Comparison of ENCODE assay signal across 9 mouse cellular contexts in genomic region chr13:24776146-24776844, GRCm38 (mm10). TPM values are rescaled to one million over a fixed set of nuclear protein-coding genes. Genes with fewer than 3 reads are reported as not detected.
DNase-seq lines count a peak whose midpoint lies in the region; ATAC-seq lines count a peak whose summit lies in the region.
"Had no signal": no experiment of that assay in that cellular context is flagged by ENCODE, and none has a peak within 500 bp of the region (broad histone marks: within the 10 kb centered on the region; RNA-seq: fewer than 3 reads in every experiment).

No protein-coding gene starts in this region.

- 56% methylated on average over 7 of the region's 7 CpGs for WGBS in midbrain, embryonic 11.5 days
- 51% methylated on average over 7 of the region's 7 CpGs for WGBS in midbrain, embryonic 16.5 days

- H3K27me3 ChIP-seq in midbrain, embryonic 11.5 days (ENCODE audit: control insufficient read depth, insufficient read depth, low read length) = no peaks in the 10 kb centered on the region
- H3K27me3 ChIP-seq in midbrain, embryonic 16.5 days (ENCODE audit: control insufficient read depth, insufficient read depth, low read depth, low read length) = no peaks in the 10 kb centered on the region
- H3K27me3 ChIP-seq: neural tube, embryonic 13.5 days had no signal

- no peaks in the 10 kb centered on the region for H3K36me3 ChIP-seq in midbrain, embryonic 11.5 days (ENCODE audit: control insufficient read depth, insufficient read depth, low read length)
- H3K36me3 ChIP-seq in midbrain, embryonic 16.5 days (ENCODE audit: control insufficient read depth, insufficient read depth, low read length) = no peaks in the 10 kb centered on the region
- H3K36me3 ChIP-seq: neural tube, embryonic 13.5 days had no signal

- intact Hi-C loops in left cerebral cortex, postnatal 36 days (cut with DNase I) = loop anchor here (5.0 kb wide), 1 partner anchor 294 kb away; no protein-coding TSS in a partner anchor

- ATAC-seq in midbrain, embryonic 11.5 days (ENCODE audit: low FRiP score) = no peak
- ATAC-seq in midbrain, embryonic 16.5 days = no peak

- no peak overlapping the region for H3K27ac ChIP-seq in midbrain, embryonic 11.5 days (ENCODE audit: low read depth, low read length)
- no peak overlapping the region for H3K27ac ChIP-seq in midbrain, embryonic 16.5 days (ENCODE audit: low read length)
- H3K27ac ChIP-seq: neural tube, embryonic 13.5 days had no signal

- no peaks in the 10 kb centered on the region for H3K4me1 ChIP-seq in midbrain, embryonic 11.5 days (ENCODE audit: control insufficient read depth, insufficient read depth, low read length)
- H3K4me1 ChIP-seq in midbrain, embryonic 16.5 days (ENCODE audit: control insufficient read depth, insufficient read depth, low read length) = no peaks in the 10 kb centered on the region
- H3K4me1 ChIP-seq: neural tube, embryonic 13.5 days had no signal

- no peaks in the 10 kb centered on the region for H3K9me3 ChIP-seq in midbrain, embryonic 11.5 days (ENCODE audit: control insufficient read depth, low read length)
- H3K9me3 ChIP-seq in midbrain, embryonic 16.5 days (replicated peaks; ENCODE audit: control insufficient read depth, low read length, poor library complexity, severe bottlenecking) = no peaks in the 10 kb centered on the region
- H3K9me3 ChIP-seq: neural tube, embryonic 13.5 days had no signal

- DNase-seq in midbrain, embryonic 11.5 days (ENCODE audit: low spot score, missing footprints) = peak; percentile 94
- peak; percentile 48 for DNase-seq in adrenal gland, adult 2 months
- DNase-seq in embryo, embryonic 10.5 days (ENCODE audit: low spot score) = peak; percentile 84
- peak; percentile 33 for DNase-seq in hindlimb bud, embryonic 11.5 days (ENCODE audit: extremely low spot score, low read depth, low spot score)
- DNase-seq in left cerebral cortex, postnatal 36 days (ENCODE audit: low spot score in 2 of 2) = peak; percentile 20 to 21
- DNase-seq in naive thymus-derived CD4-positive, alpha-beta T cell, adult 2 months (ENCODE audit: low read depth) = peak; percentile 89
- peak; percentile 64 for DNase-seq in thymus, postnatal 25 days

- no peak overlapping the region for H3K4me2 ChIP-seq in midbrain, embryonic 11.5 days
- no peak overlapping the region for H3K4me2 ChIP-seq in midbrain, embryonic 16.5 days (ENCODE audit: low read length)
- H3K4me2 ChIP-seq: neural tube, embryonic 13.5 days had no signal

- no peak overlapping the region for H3K9ac ChIP-seq in midbrain, embryonic 11.5 days (ENCODE audit: low read length)
- H3K9ac ChIP-seq in midbrain, embryonic 16.5 days (ENCODE audit: low read depth, low read length) = no peak overlapping the region
- H3K9ac ChIP-seq: neural tube, embryonic 13.5 days had no signal

- H3K4me3 ChIP-seq in midbrain, embryonic 11.5 days (ENCODE audit: low read depth, low read length) = no peak overlapping the region
- H3K4me3 ChIP-seq in midbrain, embryonic 16.5 days (ENCODE audit: low read depth, low read length) = no peak overlapping the region
- H3K4me3 ChIP-seq: neural tube, embryonic 13.5 days had no signal

RNA-seq across cellular contexts. Expression of gene Gmnn, which starts 14.6 kb away (rescaled TPM):
- 145 and 152 TPM in 2 replicates for polyA plus RNA-seq in midbrain, embryonic 11.5 days (2014; fragmentation: Nextera tagmentation; extraction: Ambion mirVana)
- polyA plus RNA-seq in midbrain, embryonic 16.5 days (2015; fragmentation: Nextera tagmentation; extraction: Ambion mirVana) = 11.0 and 13.6 TPM in 2 replicates
- total RNA-seq in adrenal gland, adult 2 months (2021) = 10 to 100 TPM in 1 of 2 experiments, 1 to 10 TPM in 1; 4.4 to 12.1 TPM
- polyA plus RNA-seq in adrenal gland, adult 2 months (2012; rRNA removed) = 0.85 TPM in 1 of 2 replicates, not detected in the other
- 1 to 10 TPM; 3.1 to 5.0 TPM for total RNA-seq in left cerebral cortex, postnatal 36 days (2021)

RNA-seq across cellular contexts. Expression of gene BC005537, which starts 25.2 kb away (rescaled TPM):
- polyA plus RNA-seq in midbrain, embryonic 11.5 days (2014; fragmentation: Nextera tagmentation; extraction: Ambion mirVana) = 25.0 and 26.1 TPM in 2 replicates
- polyA plus RNA-seq in midbrain, embryonic 16.5 days (2015; fragmentation: Nextera tagmentation; extraction: Ambion mirVana) = 19.8 and 25.9 TPM in 2 replicates
- 100 to 1,000 TPM; 161 to 170 TPM for total RNA-seq in adrenal gland, adult 2 months (2021)
- polyA plus RNA-seq in adrenal gland, adult 2 months (2012; rRNA removed) = 56.8 and 70.6 TPM in 2 replicates
- total RNA-seq in left cerebral cortex, postnatal 36 days (2021) = 100 to 1,000 TPM; 156 to 161 TPM

RNA-seq across cellular contexts. Expression of gene Armh2, which starts 35.3 kb away (rescaled TPM):
- 0.26 TPM in 1 of 2 replicates, not detected in the other for polyA plus RNA-seq in midbrain, embryonic 11.5 days (2014; fragmentation: Nextera tagmentation; extraction: Ambion mirVana)
- polyA plus RNA-seq in midbrain, embryonic 16.5 days (2015; fragmentation: Nextera tagmentation; extraction: Ambion mirVana) = not detected in 2 replicates
- not detected for total RNA-seq in adrenal gland, adult 2 months (2021)
- polyA plus RNA-seq in adrenal gland, adult 2 months (2012; rRNA removed) = not detected in 2 replicates
- total RNA-seq in left cerebral cortex, postnatal 36 days (2021) = not detected
- polyA plus RNA-seq: neural tube, embryonic 13.5 days had no signal

RNA-seq across cellular contexts. Expression of gene Acot13, which starts 55.0 kb away (rescaled TPM):
- polyA plus RNA-seq in midbrain, embryonic 11.5 days (2014; fragmentation: Nextera tagmentation; extraction: Ambion mirVana) = 53.5 and 58.8 TPM in 2 replicates
- polyA plus RNA-seq in midbrain, embryonic 16.5 days (2015; fragmentation: Nextera tagmentation; extraction: Ambion mirVana) = 49.6 and 53.3 TPM in 2 replicates
- total RNA-seq in adrenal gland, adult 2 months (2021) = 10 to 100 TPM; 86.6 to 88.5 TPM
- 44.0 and 63.8 TPM in 2 replicates for polyA plus RNA-seq in adrenal gland, adult 2 months (2012; rRNA removed)
- 10 to 100 TPM; 81.0 to 89.7 TPM for total RNA-seq in left cerebral cortex, postnatal 36 days (2021)

RNA-seq across cellular contexts. Expression of gene Tdp2, which starts 55.2 kb away (rescaled TPM):
- polyA plus RNA-seq in midbrain, embryonic 11.5 days (2014; fragmentation: Nextera tagmentation; extraction: Ambion mirVana) = 79.6 and 80.9 TPM in 2 replicates
- 26.5 and 32.0 TPM in 2 replicates for polyA plus RNA-seq in midbrain, embryonic 16.5 days (2015; fragmentation: Nextera tagmentation; extraction: Ambion mirVana)
- total RNA-seq in adrenal gland, adult 2 months (2021) = 10 to 100 TPM; 16.7 to 20.7 TPM
- 9.0 and 11.3 TPM in 2 replicates for polyA plus RNA-seq in adrenal gland, adult 2 months (2012; rRNA removed)
- 10 to 100 TPM; 19.0 to 21.6 TPM for total RNA-seq in left cerebral cortex, postnatal 36 days (2021)

Comparison
In these comparisons a context has a peak if more than half of its experiments do, and no peak if none do; other contexts are left out.
1. RNA of gene Gmnn, which starts 14.6 kb away (polyA plus RNA-seq): 145 to 152 TPM in midbrain, embryonic 11.5 days; 11.0 to 13.6 TPM in midbrain, embryonic 16.5 days and 0.85 TPM in adrenal gland, adult 2 months; every median in the first group is over 10 times any median in the second.
2. DNase-seq: peak in every context shown above with its lines; median percentile 94 in midbrain, embryonic 11.5 days; 89 in naive thymus-derived CD4-positive, alpha-beta T cell, adult 2 months; 84 in embryo, embryonic 10.5 days; 64 in thymus, postnatal 25 days; 48 in adrenal gland, adult 2 months; 33 in hindlimb bud, embryonic 11.5 days; 20 in left cerebral cortex, postnatal 36 days.